Mouse (Mus musculus) thymus, adult 2 months (tissue): Measurements from ENCODE around the gene Vsig2. TPM values are rescaled to one million over a fixed set of nuclear protein-coding genes. Genes with fewer than 3 reads are reported as not detected.

Experiments used
- DNase-seq: peaks from one replicate; pipeline ENCODE4 v3.0.0; 2021
- H3K27ac ChIP-seq: fragments of 200-500 bp; 2 replicates; pipeline ENCODE4 v1.5.1; 2012; ENCODE audit warnings: low read length, control low read depth; ENCODE audit not compliant: control insufficient read depth, insufficient read depth
- H3K27me3 ChIP-seq: fragments of 200-500 bp; 2 replicates; pipeline ENCODE4 v1.6.1; 2012; ENCODE audit warnings: mild to moderate bottlenecking, low read length, moderate library complexity, mixed read lengths; ENCODE audit not compliant: control insufficient read depth, insufficient read depth
- H3K36me3 ChIP-seq: fragments of 200-500 bp; 2 replicates; pipeline ENCODE4 v1.6.1; 2012; ENCODE audit warnings: mild to moderate bottlenecking, low read length, moderate library complexity; ENCODE audit not compliant: control insufficient read depth, insufficient read depth
- H3K4me1 ChIP-seq: fragments of 200-500 bp; replicated peaks from 2 replicates; pipeline ENCODE4 v1.6.1; 2012; ENCODE audit warnings: low read length; ENCODE audit not compliant: control insufficient read depth, insufficient read depth
- H3K4me3 ChIP-seq: fragments of 200-500 bp; 2 replicates; pipeline ENCODE4 v1.5.1; 2012; ENCODE audit warnings: mild to moderate bottlenecking, low read length, control low read depth, moderate library complexity; ENCODE audit not compliant: control insufficient read depth, insufficient read depth
- CTCF ChIP-seq: fragments of 200-500 bp; IDR thresholded peaks from 2 replicates; pipeline ENCODE4 v1.5.1; 2012; ENCODE audit warnings: mild to moderate bottlenecking, control low read depth, low read length, moderate library complexity, borderline replicate concordance; ENCODE audit not compliant: control insufficient read depth, poor library complexity, insufficient read depth; ENCODE audit errors: extremely low read depth
- POLR2A ChIP-seq: fragments of 200-500 bp; IDR thresholded peaks from 2 replicates; pipeline ENCODE4 v1.6.1; 2012; ENCODE audit warnings: mild to moderate bottlenecking, low read length, control low read depth, moderate library complexity; ENCODE audit not compliant: control insufficient read depth, poor library complexity, insufficient read depth; ENCODE audit errors: extremely low read depth
- WGBS: fragments of 180-500 bp; shearing (Covaris S2); methylation state at CpG from one replicate; pipeline ENCODE4 v1.1.7; 2018; 5-methylcytosine and 5-hydroxymethylcytosine counted together
- polyA plus RNA-seq: library from polyadenylated mRNA; depleted of rRNA; stranded (reverse); fragments of >200 nt; gene quantifications from 2 replicates; pipeline ENCODE4 v1.2.3, GENCODE M21; 2012

The Vsig2 gene
- polyA plus RNA-seq, 1 experiment: 3.3 TPM

- Histone ChIP-seq H3K4me3 (peak overlapping the region; percentile 43), H3K4me1 (peaks cover 31% of the 10 kb centered on the region), H3K27me3 (no peaks in the 10 kb centered on the region), H3K27ac (no peak overlapping the region), H3K36me3 (no peaks in the 10 kb centered on the region)
- DNase-seq: no peak
- 3% methylated on average over 23 of the region's 23 CpGs for WGBS
- TF ChIP-seq POLR2A (no peak), CTCF (no peak)
Measured at GRCm38 (mm10) chr9:37551751-37552531, 12.9 kb downstream of the Vsig2 start.

GRCm38 (mm10) chr9:37552536-37553293 is 13.7 kb downstream of the Vsig2 start, which contains the start of gene Nrgn:
Gene Nrgn (minus strand): TSS chr9:37552904.
- Histone ChIP-seq H3K4me3 (peak within 1 kb of the TSS; percentile 43), H3K27ac (no peak within 1 kb of the TSS), H3K36me3 (no peaks in the 10 kb centered on the region), H3K27me3 (no peaks in the 10 kb centered on the region), H3K4me1 (peaks cover 31% of the 10 kb centered on the region)
- peak; percentile 75 for DNase-seq
- 5% methylated on average over 31 of the region's 31 CpGs for WGBS
- TF ChIP-seq CTCF (no peak), POLR2A (no peak)

- H3K4me3 ChIP-seq: no peak overlapping the region
- 8% methylated on average over 1 of the region's 1 CpGs for WGBS
- no peaks in the 10 kb centered on the region for H3K36me3 ChIP-seq
- H3K4me1 ChIP-seq: peaks cover 31% of the 10 kb centered on the region
- TF ChIP-seq CTCF (no peak), POLR2A (no peak)
- no peak for DNase-seq
- H3K27ac ChIP-seq: no peak overlapping the region
- no peaks in the 10 kb centered on the region for H3K27me3 ChIP-seq
Measured at GRCm38 (mm10) chr9:37554279-37554678, 15.2 kb downstream of the Vsig2 start.

- DNase-seq: no peak
- 24% methylated on average over 7 of the region's 7 CpGs for WGBS
- H3K4me1 ChIP-seq: peaks cover 31% of the 10 kb centered on the region
- H3K4me3 ChIP-seq: no peak within 1 kb of the TSS
- TF ChIP-seq POLR2A: no peak
- no peak for TF ChIP-seq CTCF
- no peaks in the 10 kb centered on the region for H3K36me3 ChIP-seq
- no peaks in the 10 kb centered on the region for H3K27me3 ChIP-seq
- no peak within 1 kb of the TSS for H3K27ac ChIP-seq
Measured at GRCm38 (mm10) chr9:37554838-37555748, 16.0 kb downstream of the Vsig2 start, which contains the start of gene Siae. Gene Siae (plus strand): TSS chr9:37555698.

- no peak overlapping the region for H3K27ac ChIP-seq
- no peaks in the 10 kb centered on the region for H3K36me3 ChIP-seq
- DNase-seq: no peak
- 52% methylated on average over 3 of the region's 3 CpGs for WGBS
- no peak overlapping the region for H3K4me3 ChIP-seq
- peaks cover 31% of the 10 kb centered on the region for H3K4me1 ChIP-seq
- TF ChIP-seq CTCF (no peak), POLR2A (no peak)
- no peaks in the 10 kb centered on the region for H3K27me3 ChIP-seq
Measured at GRCm38 (mm10) chr9:37556366-37556765, 17.3 kb downstream of the Vsig2 start.

GRCm38 (mm10) chr9:37560617-37561016 is 21.6 kb downstream of the Vsig2 start:
- no peak overlapping the region for H3K27ac ChIP-seq
- H3K36me3 ChIP-seq: no peaks in the 10 kb centered on the region
- TF ChIP-seq POLR2A (no peak), CTCF (no peak)
- DNase-seq: no peak
- WGBS: 95% methylated on average over 2 of the region's 2 CpGs
- H3K4me3 ChIP-seq: no peak overlapping the region
- no peaks in the 10 kb centered on the region for H3K27me3 ChIP-seq
- H3K4me1 ChIP-seq: peaks cover 1% of the 10 kb centered on the region; the same call in 1 of the 2 replicates
